In genomic region chr17:67711361-67711760, GRCm38 (mm10) we compare ENCODE assay signal across 15 mouse cellular contexts. TPM values are rescaled to one million over a fixed set of nuclear protein-coding genes. Genes with fewer than 3 reads are reported as not detected.
"Had no signal": no experiment of that assay in that cellular context is flagged by ENCODE, and none has a peak within 500 bp of the region (broad histone marks: within the 10 kb centered on the region; RNA-seq: fewer than 3 reads in every experiment).

No protein-coding gene starts in this region.

- H3K27ac ChIP-seq: layer of hippocampus, adult 2 months; limb, embryonic 15.5 days; midbrain, embryonic 15.5 days; neural tube, embryonic 12.5 days; stomach, postnatal 0 days had no signal

- H3K9ac ChIP-seq: limb, embryonic 15.5 days; midbrain, embryonic 15.5 days; neural tube, embryonic 12.5 days had no signal

- H3K4me2 ChIP-seq: limb, embryonic 15.5 days; midbrain, embryonic 11.5 days; midbrain, embryonic 15.5 days; neural tube, embryonic 12.5 days had no signal

- ATAC-seq: inflammation-experienced regulatory T-cells, adult 6 months; midbrain, embryonic 15.5 days had no signal

- H3K27me3 ChIP-seq: limb, embryonic 15.5 days; midbrain, embryonic 15.5 days; neural tube, embryonic 12.5 days had no signal

- H3K9me3 ChIP-seq: limb, embryonic 15.5 days; midbrain, embryonic 15.5 days; neural tube, embryonic 12.5 days had no signal

- H3K4me3 ChIP-seq: layer of hippocampus, adult 2 months; limb, embryonic 15.5 days; midbrain, embryonic 15.5 days; neural tube, embryonic 12.5 days had no signal

- DNase-seq: kidney, adult 18-20 months; kidney, postnatal 4 days; left cerebral cortex, postnatal 4 days; lung, adult 18-20 months; thymus, postnatal 4 days had no signal

- H3K36me3 ChIP-seq: limb, embryonic 15.5 days; midbrain, embryonic 15.5 days had no signal

RNA-seq across cellular contexts. Expression of gene Lama1, which starts 14.3 kb away (rescaled TPM):
- total RNA-seq: megakaryocyte progenitor cell, adult 5-6 weeks; monocyte, adult 5-6 weeks; neutrophil, adult 5-6 weeks had no signal
- polyA plus RNA-seq: inflammation-experienced regulatory T-cells, adult 6 months had no signal
